Mouse (Mus musculus) limb, embryonic 15.5 days (tissue): ENCODE data around the gene Cct7. TPM values are rescaled to one million over a fixed set of nuclear protein-coding genes. Genes with fewer than 3 reads are reported as not detected.

ENCODE experiments used
- ATAC-seq: fragments of 200-750 bp; cut with Nextera tagmentation; 2 replicates; pipeline ENCODE4 v1.8.0; 2017; ENCODE audit warnings: low read depth, moderate TSS enrichment; ENCODE audit not compliant: insufficient number of reproducible peaks, low FRiP score, low TSS enrichment
- H3K27ac ChIP-seq: fragments of 300-500 bp; sonication (generic); 2 replicates; pipeline ENCODE4 v1.5.1; 2015; ENCODE audit warnings: moderate library complexity, mild to moderate bottlenecking, inconsistent platforms
- H3K27me3 ChIP-seq: fragments of 300-500 bp; sonication (generic); 2 replicates; pipeline ENCODE4 v1.6.1; 2015; ENCODE audit warnings: inconsistent platforms
- H3K36me3 ChIP-seq: fragments of 300-500 bp; sonication (generic); 2 replicates; pipeline ENCODE4 v1.6.1; 2015; ENCODE audit warnings: inconsistent platforms
- H3K4me1 ChIP-seq: fragments of 300-500 bp; sonication (generic); 2 replicates; pipeline ENCODE4 v1.6.1; 2015; ENCODE audit warnings: inconsistent platforms
- H3K4me2 ChIP-seq: fragments of 300-500 bp; sonication (generic); 2 replicates; pipeline ENCODE4 v1.6.1; 2015; ENCODE audit warnings: mild to moderate bottlenecking, inconsistent platforms
- H3K4me3 ChIP-seq: fragments of 300-500 bp; sonication (generic); 2 replicates; pipeline ENCODE4 v1.5.1; 2015; ENCODE audit warnings: mild to moderate bottlenecking, inconsistent platforms
- H3K9ac ChIP-seq: fragments of 300-500 bp; sonication (generic); 2 replicates; pipeline ENCODE4 v1.6.1; 2015; ENCODE audit warnings: inconsistent platforms
- H3K9me3 ChIP-seq: fragments of 300-500 bp; sonication (generic); 2 replicates; pipeline ENCODE4 v1.6.1; 2016; ENCODE audit warnings: inconsistent platforms
- WGBS: fragments of 180-500 bp; shearing (Covaris S2); methylation state at CpG from one replicate; pipeline ENCODE4 v1.1.7; 2015; 5-methylcytosine and 5-hydroxymethylcytosine counted together
- polyA plus RNA-seq: library from polyadenylated mRNA; unstranded; fragments of >200 nt; fragmentation: Nextera tagmentation; extraction: Ambion mirVana; gene quantifications from 2 replicates; pipeline ENCODE4 v1.2.1, GENCODE M21; 2015

Gene Cct7
- polyA plus RNA-seq, 1 experiment from 2014 or later = 407 TPM

GRCm38 (mm10) chr6:85489717-85490116, 38.4 kb downstream of the Cct7 start:
- H3K9me3 ChIP-seq = no peaks in the 10 kb centered on the region; the same call in 1 of the 2 replicates
- peaks cover 4% of the 10 kb centered on the region for H3K4me1 ChIP-seq
- no peaks in the 10 kb centered on the region for H3K36me3 ChIP-seq
- H3K27ac ChIP-seq = no peak overlapping the region
- WGBS = 72% methylated on average over 3 of the region's 3 CpGs
- no peak for ATAC-seq
- H3K27me3 ChIP-seq = peaks cover 35% of the 10 kb centered on the region
- no peak overlapping the region for H3K9ac ChIP-seq
- H3K4me2 ChIP-seq = no peak overlapping the region
- H3K4me3 ChIP-seq = no peak overlapping the region

- H3K4me3 ChIP-seq = no peak overlapping the region
- peaks cover 30% of the 10 kb centered on the region for H3K27me3 ChIP-seq
- no peak overlapping the region for H3K4me2 ChIP-seq
- no peak overlapping the region for H3K9ac ChIP-seq
- ATAC-seq = no peak
- H3K4me1 ChIP-seq = 0 out of 2 replicates have a peak, but pooled peaks cover 2% of the 10 kb centered on the region
- 79% methylated on average over 4 of the region's 4 CpGs for WGBS
- H3K27ac ChIP-seq = no peak overlapping the region
- no peaks in the 10 kb centered on the region; the same call in 1 of the 2 replicates for H3K9me3 ChIP-seq
- H3K36me3 ChIP-seq = no peaks in the 10 kb centered on the region
These were observed 38.9 kb downstream of the Cct7 start for GRCm38 (mm10) chr6:85490252-85490651.

- Histone ChIP-seq H3K4me1 (0 out of 2 replicates have a peak, but pooled peaks cover 2% of the 10 kb centered on the region), H3K9me3 (no peaks in the 10 kb centered on the region; the same call in 1 of the 2 replicates), H3K36me3 (no peaks in the 10 kb centered on the region), H3K9ac (no peak overlapping the region), H3K4me2 (no peak overlapping the region), H3K27me3 (peaks cover 16% of the 10 kb centered on the region), H3K4me3 (no peak overlapping the region), H3K27ac (no peak overlapping the region)
- WGBS = 24% methylated on average over 3 of the region's 3 CpGs
- ATAC-seq = no peak
These were observed 40.3 kb downstream of the Cct7 start for GRCm38 (mm10) chr6:85491606-85492005.

- Histone ChIP-seq H3K27ac (no peak overlapping the region), H3K9me3 (no peaks in the 10 kb centered on the region; the same call in 1 of the 2 replicates), H3K4me3 (no peak overlapping the region), H3K9ac (no peak overlapping the region), H3K4me1 (peaks cover 4% of the 10 kb centered on the region), H3K4me2 (no peak overlapping the region), H3K27me3 (peaks cover 5% of the 10 kb centered on the region; the same call in 1 of the 2 replicates), H3K36me3 (no peaks in the 10 kb centered on the region)
- no peak for ATAC-seq
These were observed 45.7 kb downstream of the Cct7 start for GRCm38 (mm10) chr6:85496976-85497375.

- WGBS = 62% methylated on average over 9 of the region's 9 CpGs
These were observed 46.8 kb downstream of the Cct7 start for GRCm38 (mm10) chr6:85498147-85498546.

GRCm38 (mm10) chr6:85500416-85500815, 49.1 kb downstream of the Cct7 start:
- Histone ChIP-seq H3K36me3 (no peaks in the 10 kb centered on the region), H3K9ac (no peak overlapping the region), H3K4me3 (no peak overlapping the region), H3K27ac (no peak overlapping the region), H3K9me3 (no peaks in the 10 kb centered on the region), H3K4me2 (no peak overlapping the region), H3K4me1 (peaks cover 17% of the 10 kb centered on the region), H3K27me3 (peaks cover 39% of the 10 kb centered on the region)
- ATAC-seq = no peak
- 51% methylated on average over 1 of the region's 1 CpGs for WGBS

More at GRCm38 (mm10) chr6:85498147-85498546, 46.8 kb downstream of the Cct7 start:
- no peak overlapping the region for H3K27ac ChIP-seq
- H3K27me3 ChIP-seq = peaks cover 16% of the 10 kb centered on the region
- peaks cover 16% of the 10 kb centered on the region for H3K4me1 ChIP-seq
- H3K4me3 ChIP-seq = no peak overlapping the region
- ATAC-seq = no peak
- H3K36me3 ChIP-seq = no peaks in the 10 kb centered on the region
- no peaks in the 10 kb centered on the region; the same call in 1 of the 2 replicates for H3K9me3 ChIP-seq
- no peak overlapping the region for H3K4me2 ChIP-seq
- no peak overlapping the region for H3K9ac ChIP-seq

GRCm38 (mm10) chr6:85501571-85502102, 50.3 kb downstream of the Cct7 start:
- peaks cover 17% of the 10 kb centered on the region for H3K4me1 ChIP-seq
- H3K27me3 ChIP-seq = peaks cover 41% of the 10 kb centered on the region
- no peak for ATAC-seq
- no peaks in the 10 kb centered on the region for H3K9me3 ChIP-seq
- H3K9ac ChIP-seq = no peak overlapping the region
- no peak overlapping the region for H3K27ac ChIP-seq
- peak overlapping the region; percentile 56 for H3K4me3 ChIP-seq
- no peaks in the 10 kb centered on the region for H3K36me3 ChIP-seq
- peak overlapping the region; percentile 96; the same call in 1 of the 2 replicates for H3K4me2 ChIP-seq
- WGBS = 3% methylated on average over 6 of the region's 6 CpGs

GRCm38 (mm10) chr6:85502103-85502910, 51.0 kb downstream of the Cct7 start:
- Histone ChIP-seq H3K9ac (peak overlapping the region; percentile 27; the same call in 1 of the 2 replicates), H3K4me1 (peaks cover 17% of the 10 kb centered on the region), H3K27ac (no peak overlapping the region), H3K4me3 (peak overlapping the region; percentile 56), H3K4me2 (peak overlapping the region; percentile 96), H3K27me3 (peaks cover 43% of the 10 kb centered on the region), H3K36me3 (no peaks in the 10 kb centered on the region), H3K9me3 (no peaks in the 10 kb centered on the region)
- WGBS = under 1% methylated on average over 34 of the region's 37 CpGs
- peak; percentile 46; the same call in 1 of the 2 replicates for ATAC-seq

GRCm38 (mm10) chr6:85502911-85503250, 51.6 kb downstream of the Cct7 start, which contains the start of gene Fbxo41:
Gene Fbxo41, minus strand, starts transcription at chr6:85502994.
- Histone ChIP-seq H3K4me3 (peak within 1 kb of the TSS; percentile 56), H3K27me3 (peaks cover 48% of the 10 kb centered on the region), H3K4me1 (peaks cover 17% of the 10 kb centered on the region), H3K9me3 (no peaks in the 10 kb centered on the region), H3K36me3 (no peaks in the 10 kb centered on the region), H3K4me2 (peak within 1 kb of the TSS; percentile 96), H3K27ac (no peak within 1 kb of the TSS), H3K9ac (peak within 1 kb of the TSS; percentile 27; the same call in 1 of the 2 replicates)
- WGBS = 1% methylated on average over 18 of the region's 22 CpGs
- ATAC-seq = no peak

DNA sequence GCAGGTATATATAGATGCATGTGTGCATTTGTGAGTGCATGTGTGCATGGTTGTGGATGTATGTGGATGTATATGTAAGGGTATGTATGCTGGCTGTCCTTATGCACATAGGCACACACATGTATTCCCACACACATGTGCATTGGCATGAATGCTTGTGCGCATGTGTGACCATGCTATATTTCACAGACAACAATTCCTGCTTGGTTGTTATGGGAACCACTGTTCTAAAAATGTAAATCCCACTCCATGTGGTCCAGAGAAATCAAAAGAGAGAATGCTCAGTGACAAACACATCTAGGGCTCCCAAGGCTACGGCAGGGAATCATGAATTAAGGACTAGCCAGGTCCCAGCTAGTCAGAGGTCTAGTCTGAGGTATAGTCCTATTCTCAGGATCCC, 53.6 kb downstream of the Cct7 start:
- H3K4me3 ChIP-seq = no peak overlapping the region
- H3K36me3 ChIP-seq = no peaks in the 10 kb centered on the region
- H3K9me3 ChIP-seq = no peaks in the 10 kb centered on the region
- H3K4me1 ChIP-seq = peaks cover 17% of the 10 kb centered on the region
- no peak overlapping the region for H3K9ac ChIP-seq
- peaks cover 66% of the 10 kb centered on the region for H3K27me3 ChIP-seq
- no peak for ATAC-seq
- H3K4me2 ChIP-seq = no peak overlapping the region
- H3K27ac ChIP-seq = no peak overlapping the region
- 74% methylated on average over 2 of the region's 2 CpGs for WGBS

DNA sequence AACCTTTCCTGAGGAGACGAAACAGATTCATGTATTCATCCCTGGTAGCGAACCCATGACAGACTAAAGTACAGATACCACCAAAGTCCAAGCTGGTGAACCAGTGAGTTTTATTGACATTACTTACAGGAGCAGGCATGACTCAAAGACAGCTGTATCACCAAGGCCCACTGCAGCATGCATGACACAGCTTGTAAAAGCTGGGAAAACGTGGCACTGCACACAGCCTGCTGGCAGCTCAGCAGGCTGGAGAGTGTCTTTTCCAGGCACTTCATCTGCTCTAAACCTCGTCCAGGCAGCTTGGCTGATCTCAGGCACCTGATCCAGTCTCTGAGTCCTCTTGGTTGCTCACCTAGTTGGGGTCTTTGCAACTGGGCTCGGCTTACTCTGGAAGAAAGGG, 57.3 kb downstream of the Cct7 start:
- Histone ChIP-seq H3K4me1 (peaks cover 25% of the 10 kb centered on the region), H3K27me3 (peaks cover 82% of the 10 kb centered on the region), H3K9ac (no peak overlapping the region), H3K4me3 (no peak overlapping the region), H3K9me3 (no peaks in the 10 kb centered on the region), H3K27ac (no peak overlapping the region), H3K36me3 (no peaks in the 10 kb centered on the region), H3K4me2 (no peak overlapping the region)
- no peak for ATAC-seq
- 38% methylated on average over 5 of the region's 5 CpGs for WGBS

- H3K9me3 ChIP-seq = no peaks in the 10 kb centered on the region
- H3K27me3 ChIP-seq = peaks cover 82% of the 10 kb centered on the region
- no peak for ATAC-seq
- H3K27ac ChIP-seq = no peak overlapping the region
- no peak overlapping the region for H3K4me2 ChIP-seq
- H3K4me3 ChIP-seq = no peak overlapping the region
- H3K9ac ChIP-seq = no peak overlapping the region
- H3K36me3 ChIP-seq = no peaks in the 10 kb centered on the region
- peaks cover 29% of the 10 kb centered on the region for H3K4me1 ChIP-seq
- WGBS = 4% methylated on average over 6 of the region's 6 CpGs
These were observed 59.2 kb downstream of the Cct7 start for GRCm38 (mm10) chr6:85510476-85510875.
